Mouse (Mus musculus) forebrain, embryonic 14.5 days (tissue): ENCODE data around the gene Hrh1. TPM values are rescaled to one million over a fixed set of nuclear protein-coding genes. Genes with fewer than 3 reads are reported as not detected.
A peak's percentile ranks its signal among the peaks of the same experiment; 100 is the strongest.

Experiments used
- ATAC-seq: fragments of 200-750 bp; cut with Nextera tagmentation; 2 replicates; pipeline ENCODE4 v1.8.0; 2017; ENCODE audit warnings: mild to moderate bottlenecking, moderate library complexity
- DNase-seq: peaks from one replicate; pipeline ENCODE4 v3.0.0-alpha.2; 2015; ENCODE audit warnings: low spot score
- H3K27ac ChIP-seq: fragments of 300-500 bp; sonication (generic); 2 replicates; pipeline ENCODE4 v1.5.1; 2014; ENCODE audit warnings: low read depth, mild to moderate bottlenecking, control low read depth, low read length, moderate library complexity
- H3K27me3 ChIP-seq: fragments of 300-500 bp; sonication (generic); replicated peaks from 2 replicates; pipeline ENCODE4 v1.6.1; 2014; ENCODE audit warnings: low read length, control low read depth, mixed read lengths; ENCODE audit not compliant: control insufficient read depth, insufficient read depth
- H3K36me3 ChIP-seq: fragments of 300-500 bp; sonication (generic); 2 replicates; pipeline ENCODE4 v1.6.1; 2014; ENCODE audit warnings: low read length, control low read depth; ENCODE audit not compliant: control insufficient read depth, insufficient read depth
- H3K4me1 ChIP-seq: fragments of 300-500 bp; sonication (generic); 2 replicates; pipeline ENCODE4 v1.6.1; 2014; ENCODE audit warnings: antibody characterized with exemption, low read length, control low read depth; ENCODE audit not compliant: control insufficient read depth, insufficient read depth
- H3K4me2 ChIP-seq: fragments of 300-500 bp; sonication (generic); 2 replicates; pipeline ENCODE4 v1.6.1; 2014; ENCODE audit warnings: mild to moderate bottlenecking, control low read depth, low read length
- H3K4me3 ChIP-seq: fragments of 300-500 bp; sonication (generic); 2 replicates; pipeline ENCODE4 v1.5.1; 2014; ENCODE audit warnings: low read depth, low read length, control low read depth
- H3K9ac ChIP-seq: fragments of 300-500 bp; sonication (generic); 2 replicates; pipeline ENCODE4 v1.6.1; 2014; ENCODE audit warnings: mild to moderate bottlenecking, low read length, control low read depth, moderate library complexity
- H3K9me3 ChIP-seq: fragments of 300-500 bp; sonication (generic); replicated peaks from 2 replicates; pipeline ENCODE4 v1.6.1; 2016; ENCODE audit warnings: low read length, control low read depth, mixed read lengths; ENCODE audit not compliant: control insufficient read depth
- WGBS: fragments of 180-500 bp; shearing (Covaris S2); extraction: QIAGEN DNeasy Blood & Tissue Kit; methylation state at CpG from one replicate; pipeline ENCODE4 v1.1.7; 2014; 5-methylcytosine and 5-hydroxymethylcytosine counted together
- polyA plus RNA-seq: library from polyadenylated mRNA; unstranded; fragments of >200 nt; fragmentation: Nextera tagmentation; extraction: Ambion mirVana; gene quantifications from 2 replicates; pipeline ENCODE4 v1.2.1, GENCODE M21; 2014

Hrh1 gene
- polyA plus RNA-seq, 1 experiment from 2014 or later: 0.36 TPM

DNA sequence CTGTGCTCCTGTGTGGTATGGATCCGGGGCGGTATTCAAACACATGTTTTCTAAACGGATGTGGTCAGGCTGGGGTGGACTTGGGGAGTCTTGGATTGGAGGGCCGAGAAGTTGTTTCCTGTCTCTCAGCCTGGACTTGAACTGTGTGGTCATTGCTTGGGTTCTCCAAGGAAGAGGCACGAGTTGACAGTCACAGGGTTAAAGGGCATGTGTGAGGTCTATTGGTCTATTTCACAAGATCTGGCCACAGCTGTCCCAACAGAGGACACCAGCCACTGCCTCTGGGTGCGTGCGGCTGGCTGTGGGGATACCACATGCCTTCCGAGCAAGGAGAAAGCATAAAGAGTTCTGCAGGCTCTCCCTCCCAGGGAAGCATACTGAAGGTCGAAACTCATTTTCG lies 2.7 kb downstream of the Hrh1 start:
- no peak overlapping the region for H3K27ac ChIP-seq
- H3K36me3 ChIP-seq: no peaks in the 10 kb centered on the region
- H3K4me1 ChIP-seq: peaks cover 8% of the 10 kb centered on the region; the same call in 1 of the 2 replicates
- H3K4me3 ChIP-seq: no peak overlapping the region
- ATAC-seq (no peak), DNase-seq (no peak)
- WGBS: 85% methylated on average over 10 of the region's 10 CpGs
- H3K4me2 ChIP-seq: no peak overlapping the region
- peaks cover 35% of the 10 kb centered on the region for H3K27me3 ChIP-seq
- H3K9me3 ChIP-seq: no peaks in the 10 kb centered on the region
- H3K9ac ChIP-seq: no peak overlapping the region

DNA sequence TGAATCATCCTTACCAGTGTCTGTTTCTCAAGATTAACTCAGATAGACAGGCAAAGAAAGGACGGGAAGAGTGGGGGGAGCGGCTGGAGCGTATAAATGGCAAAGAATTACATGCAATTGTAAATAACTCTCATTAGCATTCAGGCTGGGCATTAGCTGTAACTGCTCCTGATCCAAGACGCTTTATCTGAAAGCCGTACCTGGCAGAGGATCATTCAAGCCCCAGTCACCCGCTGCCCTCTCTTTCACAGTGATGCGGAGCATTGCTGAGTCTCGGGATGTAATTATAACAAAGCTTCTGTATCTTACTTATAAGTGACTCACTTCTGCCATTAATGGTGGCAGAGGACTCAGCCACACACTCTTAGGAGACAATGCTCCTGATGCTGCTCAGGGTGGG lies 3.1 kb downstream of the Hrh1 start:
- WGBS: 28% methylated on average over 8 of the region's 8 CpGs
- no peaks in the 10 kb centered on the region for H3K36me3 ChIP-seq
- H3K27me3 ChIP-seq: peaks cover 35% of the 10 kb centered on the region
- H3K4me2 ChIP-seq: no peak overlapping the region
- no peaks in the 10 kb centered on the region for H3K9me3 ChIP-seq
- peaks cover 8% of the 10 kb centered on the region; the same call in 1 of the 2 replicates for H3K4me1 ChIP-seq
- ATAC-seq (no peak), DNase-seq (peak; percentile 30)
- 0 out of 2 replicates have a peak overlapping the region, but pooled peaks have one; percentile 5 for H3K9ac ChIP-seq
- no peak overlapping the region for H3K27ac ChIP-seq
- no peak overlapping the region for H3K4me3 ChIP-seq

- Histone ChIP-seq H3K9ac (no peak overlapping the region), H3K36me3 (no peaks in the 10 kb centered on the region), H3K9me3 (no peaks in the 10 kb centered on the region), H3K27ac (no peak overlapping the region), H3K4me2 (no peak overlapping the region), H3K4me3 (no peak overlapping the region), H3K4me1 (peaks cover 8% of the 10 kb centered on the region; the same call in 1 of the 2 replicates), H3K27me3 (peaks cover 26% of the 10 kb centered on the region)
- DNase-seq: no peak
- ATAC-seq: no peak
- 89% methylated on average over 2 of the region's 2 CpGs for WGBS
These were observed 4.4 kb downstream of the Hrh1 start for GRCm38 (mm10) chr6:114402161-114402560.

GRCm38 (mm10) chr6:114403632-114404031 lies 5.9 kb downstream of the Hrh1 start:
- Histone ChIP-seq H3K27me3 (peaks cover 15% of the 10 kb centered on the region), H3K27ac (no peak overlapping the region), H3K4me3 (no peak overlapping the region), H3K9ac (no peak overlapping the region), H3K4me1 (no peaks in the 10 kb centered on the region), H3K9me3 (no peaks in the 10 kb centered on the region), H3K36me3 (no peaks in the 10 kb centered on the region), H3K4me2 (no peak overlapping the region)
- DNase-seq: no peak
- ATAC-seq: no peak
- WGBS: 50% methylated on average over 8 of the region's 8 CpGs

GRCm38 (mm10) chr6:114404128-114404527 lies 6.4 kb downstream of the Hrh1 start:
- Histone ChIP-seq H3K4me2 (no peak overlapping the region), H3K9me3 (no peaks in the 10 kb centered on the region), H3K36me3 (no peaks in the 10 kb centered on the region), H3K9ac (no peak overlapping the region), H3K4me3 (no peak overlapping the region), H3K27me3 (peaks cover 11% of the 10 kb centered on the region), H3K4me1 (no peaks in the 10 kb centered on the region), H3K27ac (no peak overlapping the region)
- ATAC-seq: no peak
- 58% methylated on average over 5 of the region's 5 CpGs for WGBS
- no peak for DNase-seq

GRCm38 (mm10) chr6:114404774-114405468 lies 7.2 kb downstream of the Hrh1 start:
- WGBS: 78% methylated on average over 7 of the region's 7 CpGs

DNA sequence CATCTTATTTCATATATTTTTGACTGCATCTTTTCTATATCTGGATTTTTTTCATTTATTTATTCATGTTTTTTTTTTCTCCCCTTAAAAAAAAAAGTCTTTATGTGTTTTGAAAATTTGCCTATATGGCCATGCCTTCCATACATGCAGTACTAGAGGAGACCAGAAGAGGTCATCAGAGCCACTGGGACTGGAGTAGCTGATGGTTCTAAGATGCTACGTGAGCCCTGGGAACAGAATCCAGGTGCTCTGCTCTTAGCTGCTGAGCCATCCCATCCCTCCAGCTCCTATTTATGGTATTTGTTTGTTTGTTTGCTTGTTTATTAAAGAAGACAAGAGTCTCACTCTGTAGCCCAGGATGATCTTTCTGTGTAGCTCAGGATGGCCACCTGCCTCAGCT lies 8.9 kb downstream of the Hrh1 start:
- Histone ChIP-seq H3K4me1 (no peaks in the 10 kb centered on the region), H3K36me3 (no peaks in the 10 kb centered on the region), H3K27ac (no peak overlapping the region), H3K4me2 (no peak overlapping the region), H3K27me3 (no peaks in the 10 kb centered on the region), H3K9me3 (no peaks in the 10 kb centered on the region), H3K4me3 (no peak overlapping the region), H3K9ac (no peak overlapping the region)
- ATAC-seq: no peak
- no peak for DNase-seq
- 35% methylated on average over 1 of the region's 1 CpGs for WGBS

More at GRCm38 (mm10) chr6:114404774-114405468, 7.2 kb downstream of the Hrh1 start:
- Histone ChIP-seq H3K27me3 (peaks cover 3% of the 10 kb centered on the region; the same call in 1 of the 2 replicates), H3K9ac (no peak overlapping the region), H3K9me3 (no peaks in the 10 kb centered on the region), H3K4me2 (no peak overlapping the region), H3K36me3 (no peaks in the 10 kb centered on the region), H3K4me3 (no peak overlapping the region), H3K27ac (no peak overlapping the region), H3K4me1 (no peaks in the 10 kb centered on the region)
- ATAC-seq: no peak
- no peak for DNase-seq

DNA sequence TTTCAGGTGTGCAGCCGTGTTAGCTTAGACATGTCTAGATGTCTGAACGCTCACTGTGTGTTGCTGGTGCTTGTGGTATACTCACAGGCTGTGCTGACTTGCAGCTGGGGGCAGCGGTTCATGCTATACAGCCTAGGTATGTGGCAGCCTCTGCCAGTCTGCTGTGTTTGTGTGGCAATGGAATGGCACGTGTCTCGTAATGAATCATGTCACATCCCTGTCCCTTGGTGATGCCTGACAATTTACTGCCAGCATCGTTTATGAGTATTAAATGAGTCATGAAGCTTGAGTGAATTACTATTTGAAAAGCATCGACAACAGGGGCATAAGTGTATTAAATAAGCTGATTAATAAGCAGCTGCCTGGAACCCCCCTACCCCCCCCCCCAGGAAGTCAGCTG lies 9.3 kb downstream of the Hrh1 start:
- no peak overlapping the region for H3K4me2 ChIP-seq
- H3K9me3 ChIP-seq: no peaks in the 10 kb centered on the region
- H3K9ac ChIP-seq: no peak overlapping the region
- H3K36me3 ChIP-seq: no peaks in the 10 kb centered on the region
- DNase-seq: no peak
- no peaks in the 10 kb centered on the region for H3K27me3 ChIP-seq
- H3K4me3 ChIP-seq: no peak overlapping the region
- H3K27ac ChIP-seq: no peak overlapping the region
- no peak for ATAC-seq
- H3K4me1 ChIP-seq: no peaks in the 10 kb centered on the region
- 84% methylated on average over 7 of the region's 7 CpGs for WGBS

DNA sequence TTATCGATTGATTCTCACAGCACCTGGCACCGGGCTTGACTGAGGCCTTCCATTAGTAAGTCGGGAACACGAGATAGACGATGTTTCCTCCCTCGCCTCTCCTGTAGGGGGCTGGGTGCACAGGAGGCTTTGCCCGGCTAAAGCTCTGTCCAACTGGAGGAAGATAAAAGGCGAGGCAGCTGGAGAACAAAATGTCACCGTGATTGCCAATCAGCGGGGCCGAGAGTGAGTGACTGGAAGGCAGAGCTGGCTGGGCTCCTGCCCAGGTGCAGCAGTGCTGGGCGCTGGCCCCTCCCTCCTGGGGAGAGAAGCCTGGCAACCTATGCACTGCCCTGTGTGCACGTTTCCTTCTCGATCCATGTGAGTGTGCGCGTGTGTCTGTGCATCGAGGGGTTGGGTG lies 10.5 kb downstream of the Hrh1 start:
- Histone ChIP-seq H3K36me3 (no peaks in the 10 kb centered on the region), H3K4me2 (no peak overlapping the region), H3K4me3 (no peak overlapping the region), H3K27ac (no peak overlapping the region), H3K9ac (no peak overlapping the region), H3K27me3 (no peaks in the 10 kb centered on the region), H3K9me3 (no peaks in the 10 kb centered on the region), H3K4me1 (no peaks in the 10 kb centered on the region)
- WGBS: 43% methylated on average over 17 of the region's 17 CpGs
- DNase-seq (no peak), ATAC-seq (no peak)
